Mouse (Mus musculus): ENCODE measurements at regions not wholly inside any gene's neighbourhood (a gene's known extent, or its start where the extent isn't known, plus 50 kb on each side); places are given as distances from the start of the nearest gene placed in this dataset.

GRCm38 (mm10) chr4:124190775-124191174 lies 273.0 kb upstream of the 4930535I16Rik start:
- Histone ChIP-seq H3K9ac (ENCODE audit: low read depth, low read length) (no peak overlapping the region), H3K9me3 (ENCODE audit: control insufficient read depth) (no peaks in the 10 kb centered on the region), H3K27ac (ENCODE audit: low read depth, low read length) (no peak overlapping the region), H3K36me3 (ENCODE audit: control insufficient read depth, insufficient read depth) (no peaks in the 10 kb centered on the region), H3K4me2 (replicated peaks; ENCODE audit: low read depth) (no peak overlapping the region), H3K4me3 (ENCODE audit: low read depth, low read length) (no peak overlapping the region), H3K27me3 (replicated peaks; ENCODE audit: control insufficient read depth, insufficient read depth, low read length) (no peaks in the 10 kb centered on the region; the same call in 1 of the 2 replicates), H3K4me1 (replicated peaks; ENCODE audit: control insufficient read depth, insufficient read depth, low read length) (no peaks in the 10 kb centered on the region)
- 72% methylated on average over 4 of the region's 4 CpGs for WGBS
- TF ChIP-seq CTCF (IDR thresholded peaks at IDR 0.05; ENCODE audit: low read depth), result no peak
- no peak for ATAC-seq

- no peaks in the 10 kb centered on the region for H3K4me1 ChIP-seq (replicated peaks; ENCODE audit: control insufficient read depth, insufficient read depth, low read length)
- H3K36me3 ChIP-seq (ENCODE audit: control insufficient read depth, insufficient read depth), result no peaks in the 10 kb centered on the region
- no peak for TF ChIP-seq CTCF (IDR thresholded peaks at IDR 0.05; ENCODE audit: low read depth)
- H3K4me2 ChIP-seq (replicated peaks; ENCODE audit: low read depth), result no peak overlapping the region
- H3K27me3 ChIP-seq (replicated peaks; ENCODE audit: control insufficient read depth, insufficient read depth, low read length), result no peaks in the 10 kb centered on the region; the same call in 1 of the 2 replicates
- H3K27ac ChIP-seq (ENCODE audit: low read depth, low read length), result no peak overlapping the region
- 53% methylated on average over 13 of the region's 13 CpGs for WGBS
- ATAC-seq, result no peak
- no peaks in the 10 kb centered on the region for H3K9me3 ChIP-seq (ENCODE audit: control insufficient read depth)
- no peak overlapping the region for H3K4me3 ChIP-seq (ENCODE audit: low read depth, low read length)
- H3K9ac ChIP-seq (ENCODE audit: low read depth, low read length), result no peak overlapping the region
Observed at GRCm38 (mm10) chr4:124189993-124190385, 272.2 kb upstream of the 4930535I16Rik start.

- Histone ChIP-seq H3K4me1 (replicated peaks; ENCODE audit: control insufficient read depth, insufficient read depth, low read length) (no peaks in the 10 kb centered on the region), H3K4me2 (replicated peaks; ENCODE audit: low read depth) (no peak overlapping the region), H3K4me3 (ENCODE audit: low read depth, low read length) (no peak overlapping the region)
Observed at GRCm38 (mm10) chr4:124189352-124189992, 271.6 kb upstream of the 4930535I16Rik start.

GRCm38 (mm10) chr4:124187108-124187507 lies 269.3 kb upstream of the 4930535I16Rik start:
- no peak for TF ChIP-seq CTCF (IDR thresholded peaks at IDR 0.05; ENCODE audit: low read depth)
- Histone ChIP-seq H3K4me1 (replicated peaks; ENCODE audit: control insufficient read depth, insufficient read depth, low read length) (no peaks in the 10 kb centered on the region), H3K9me3 (ENCODE audit: control insufficient read depth) (no peaks in the 10 kb centered on the region), H3K4me2 (replicated peaks; ENCODE audit: low read depth) (no peak overlapping the region), H3K27me3 (replicated peaks; ENCODE audit: control insufficient read depth, insufficient read depth, low read length) (no peaks in the 10 kb centered on the region; the same call in 1 of the 2 replicates), H3K36me3 (ENCODE audit: control insufficient read depth, insufficient read depth) (no peaks in the 10 kb centered on the region), H3K9ac (ENCODE audit: low read depth, low read length) (no peak overlapping the region), H3K27ac (ENCODE audit: low read depth, low read length) (no peak overlapping the region), H3K4me3 (ENCODE audit: low read depth, low read length) (no peak overlapping the region)
- no peak for ATAC-seq
- 76% methylated on average over 4 of the region's 4 CpGs for WGBS

More at GRCm38 (mm10) chr4:124189352-124189992, 271.6 kb upstream of the 4930535I16Rik start:
- H3K36me3 ChIP-seq (ENCODE audit: control insufficient read depth, insufficient read depth), result no peaks in the 10 kb centered on the region
- no peak overlapping the region for H3K27ac ChIP-seq (ENCODE audit: low read depth, low read length)
- no peak for TF ChIP-seq CTCF (IDR thresholded peaks at IDR 0.05; ENCODE audit: low read depth)
- no peaks in the 10 kb centered on the region for H3K9me3 ChIP-seq (ENCODE audit: control insufficient read depth)
- no peak for ATAC-seq
- 18% methylated on average over 24 of the region's 24 CpGs for WGBS
- H3K27me3 ChIP-seq (replicated peaks; ENCODE audit: control insufficient read depth, insufficient read depth, low read length), result no peaks in the 10 kb centered on the region; the same call in 1 of the 2 replicates
- no peak overlapping the region for H3K9ac ChIP-seq (ENCODE audit: low read depth, low read length)

GRCm38 (mm10) chr4:124181335-124181734 lies 263.5 kb upstream of the 4930535I16Rik start:
- H3K27ac ChIP-seq (ENCODE audit: low read depth, low read length), result no peak overlapping the region
- no peaks in the 10 kb centered on the region for H3K9me3 ChIP-seq (ENCODE audit: control insufficient read depth)
- H3K4me1 ChIP-seq (replicated peaks; ENCODE audit: control insufficient read depth, insufficient read depth, low read length), result no peaks in the 10 kb centered on the region
- no peak overlapping the region for H3K4me3 ChIP-seq (ENCODE audit: low read depth, low read length)
- no peak for ATAC-seq
- H3K9ac ChIP-seq (ENCODE audit: low read depth, low read length), result no peak overlapping the region
- H3K4me2 ChIP-seq (replicated peaks; ENCODE audit: low read depth), result no peak overlapping the region
- no peak for TF ChIP-seq CTCF (IDR thresholded peaks at IDR 0.05; ENCODE audit: low read depth)
- peaks cover 19% of the 10 kb centered on the region for H3K27me3 ChIP-seq (replicated peaks; ENCODE audit: control insufficient read depth, insufficient read depth, low read length)
- 70% methylated on average over 4 of the region's 4 CpGs for WGBS
- no peaks in the 10 kb centered on the region for H3K36me3 ChIP-seq (ENCODE audit: control insufficient read depth, insufficient read depth)

- Histone ChIP-seq H3K9me3 (ENCODE audit: control insufficient read depth) (no peaks in the 10 kb centered on the region), H3K4me2 (replicated peaks; ENCODE audit: low read depth) (peak overlapping the region; percentile 46), H3K4me1 (replicated peaks; ENCODE audit: control insufficient read depth, insufficient read depth, low read length) (no peaks in the 10 kb centered on the region), H3K4me3 (ENCODE audit: low read depth, low read length) (0 out of 2 replicates have a peak overlapping the region, but pooled peaks have one; percentile 1), H3K27me3 (replicated peaks; ENCODE audit: control insufficient read depth, insufficient read depth, low read length) (peaks cover 19% of the 10 kb centered on the region), H3K27ac (ENCODE audit: low read depth, low read length) (no peak overlapping the region), H3K9ac (ENCODE audit: low read depth, low read length) (no peak overlapping the region), H3K36me3 (ENCODE audit: control insufficient read depth, insufficient read depth) (no peaks in the 10 kb centered on the region)
- ATAC-seq, result no peak
- no peak for TF ChIP-seq CTCF (IDR thresholded peaks at IDR 0.05; ENCODE audit: low read depth)
- WGBS, result 2% methylated on average over 50 of the region's 50 CpGs
Observed at GRCm38 (mm10) chr4:124178401-124179018, 260.7 kb upstream of the 4930535I16Rik start.

Data from intestine, postnatal 0 days (tissue).